Mouse (Mus musculus) forebrain, embryonic 14.5 days (tissue): Measurements from ENCODE around the gene Pnpla1. TPM values are rescaled to one million over a fixed set of nuclear protein-coding genes. Genes with fewer than 3 reads are reported as not detected.

Source experiments
- ATAC-seq: fragments of 200-750 bp; cut with Nextera tagmentation; 2 replicates; pipeline ENCODE4 v1.8.0; 2017; ENCODE audit warnings: mild to moderate bottlenecking, moderate library complexity
- DNase-seq: peaks from one replicate; pipeline ENCODE4 v3.0.0-alpha.2; 2015; ENCODE audit warnings: low spot score
- H3K27ac ChIP-seq: fragments of 300-500 bp; sonication (generic); 2 replicates; pipeline ENCODE4 v1.5.1; 2014; ENCODE audit warnings: low read depth, mild to moderate bottlenecking, control low read depth, low read length, moderate library complexity
- H3K27me3 ChIP-seq: fragments of 300-500 bp; sonication (generic); replicated peaks from 2 replicates; pipeline ENCODE4 v1.6.1; 2014; ENCODE audit warnings: low read length, control low read depth, mixed read lengths; ENCODE audit not compliant: control insufficient read depth, insufficient read depth
- H3K36me3 ChIP-seq: fragments of 300-500 bp; sonication (generic); 2 replicates; pipeline ENCODE4 v1.6.1; 2014; ENCODE audit warnings: low read length, control low read depth; ENCODE audit not compliant: control insufficient read depth, insufficient read depth
- H3K4me1 ChIP-seq: fragments of 300-500 bp; sonication (generic); 2 replicates; pipeline ENCODE4 v1.6.1; 2014; ENCODE audit warnings: antibody characterized with exemption, low read length, control low read depth; ENCODE audit not compliant: control insufficient read depth, insufficient read depth
- H3K4me2 ChIP-seq: fragments of 300-500 bp; sonication (generic); 2 replicates; pipeline ENCODE4 v1.6.1; 2014; ENCODE audit warnings: mild to moderate bottlenecking, control low read depth, low read length
- H3K4me3 ChIP-seq: fragments of 300-500 bp; sonication (generic); 2 replicates; pipeline ENCODE4 v1.5.1; 2014; ENCODE audit warnings: low read depth, low read length, control low read depth
- H3K9ac ChIP-seq: fragments of 300-500 bp; sonication (generic); 2 replicates; pipeline ENCODE4 v1.6.1; 2014; ENCODE audit warnings: mild to moderate bottlenecking, low read length, control low read depth, moderate library complexity
- H3K9me3 ChIP-seq: fragments of 300-500 bp; sonication (generic); replicated peaks from 2 replicates; pipeline ENCODE4 v1.6.1; 2016; ENCODE audit warnings: low read length, control low read depth, mixed read lengths; ENCODE audit not compliant: control insufficient read depth
- WGBS: fragments of 180-500 bp; shearing (Covaris S2); extraction: QIAGEN DNeasy Blood & Tissue Kit; methylation state at CpG from one replicate; pipeline ENCODE4 v1.1.7; 2014; 5-methylcytosine and 5-hydroxymethylcytosine counted together
- polyA plus RNA-seq: library from polyadenylated mRNA; unstranded; fragments of >200 nt; fragmentation: Nextera tagmentation; extraction: Ambion mirVana; gene quantifications from 2 replicates; pipeline ENCODE4 v1.2.1, GENCODE M21; 2014

Pnpla1 gene
- polyA plus RNA-seq, 1 experiment from 2014 or later = not detected

- Histone ChIP-seq H3K27me3 (no peaks in the 10 kb centered on the region), H3K9ac (no peak overlapping the region), H3K4me2 (no peak overlapping the region), H3K27ac (no peak overlapping the region), H3K4me1 (no peaks in the 10 kb centered on the region), H3K36me3 (peaks cover 95% of the 10 kb centered on the region), H3K4me3 (no peak overlapping the region), H3K9me3 (no peaks in the 10 kb centered on the region)
- 70% methylated on average over 2 of the region's 2 CpGs for WGBS
- ATAC-seq (no peak), DNase-seq (no peak)
Observed at GRCm38 (mm10) chr17:28820189-28820588, 38.0 kb upstream of the Pnpla1 start.

GRCm38 (mm10) chr17:28823004-28823745, 35.0 kb upstream of the Pnpla1 start:
- H3K27me3 ChIP-seq = no peaks in the 10 kb centered on the region
- no peak for ATAC-seq
- no peaks in the 10 kb centered on the region for H3K4me1 ChIP-seq
- H3K4me2 ChIP-seq = no peak overlapping the region
- H3K4me3 ChIP-seq = no peak overlapping the region
- H3K36me3 ChIP-seq = peaks cover 96% of the 10 kb centered on the region
- no peaks in the 10 kb centered on the region for H3K9me3 ChIP-seq
- no peak overlapping the region for H3K27ac ChIP-seq
- H3K9ac ChIP-seq = no peak overlapping the region
- 90% methylated on average over 13 of the region's 13 CpGs for WGBS
- DNase-seq = no peak

GRCm38 (mm10) chr17:28823749-28824148, 34.5 kb upstream of the Pnpla1 start:
- WGBS = 91% methylated on average over 11 of the region's 11 CpGs
- H3K36me3 ChIP-seq = peaks cover 96% of the 10 kb centered on the region
- H3K27ac ChIP-seq = no peak overlapping the region
- no peaks in the 10 kb centered on the region for H3K4me1 ChIP-seq
- no peak overlapping the region for H3K4me3 ChIP-seq
- no peak for DNase-seq
- H3K9me3 ChIP-seq = no peaks in the 10 kb centered on the region
- H3K9ac ChIP-seq = no peak overlapping the region
- H3K4me2 ChIP-seq = no peak overlapping the region
- ATAC-seq = no peak
- H3K27me3 ChIP-seq = no peaks in the 10 kb centered on the region

- 89% methylated on average over 6 of the region's 6 CpGs for WGBS
Observed at GRCm38 (mm10) chr17:28824896-28825295, 33.3 kb upstream of the Pnpla1 start.

GRCm38 (mm10) chr17:28825359-28826041, 32.7 kb upstream of the Pnpla1 start:
- 88% methylated on average over 6 of the region's 6 CpGs for WGBS
- DNase-seq = no peak
- H3K4me2 ChIP-seq = no peak overlapping the region
- no peak overlapping the region for H3K27ac ChIP-seq
- peaks cover 97% of the 10 kb centered on the region for H3K36me3 ChIP-seq
- no peaks in the 10 kb centered on the region for H3K4me1 ChIP-seq
- no peak overlapping the region for H3K9ac ChIP-seq
- H3K27me3 ChIP-seq = no peaks in the 10 kb centered on the region
- ATAC-seq = no peak
- H3K9me3 ChIP-seq = no peaks in the 10 kb centered on the region
- H3K4me3 ChIP-seq = no peak overlapping the region

More at GRCm38 (mm10) chr17:28824896-28825295, 33.3 kb upstream of the Pnpla1 start:
- H3K27ac ChIP-seq = no peak overlapping the region
- H3K36me3 ChIP-seq = peaks cover 97% of the 10 kb centered on the region
- H3K4me2 ChIP-seq = no peak overlapping the region
- no peak overlapping the region for H3K9ac ChIP-seq
- no peak overlapping the region for H3K4me3 ChIP-seq
- H3K9me3 ChIP-seq = no peaks in the 10 kb centered on the region
- H3K4me1 ChIP-seq = no peaks in the 10 kb centered on the region
- ATAC-seq (no peak), DNase-seq (no peak)
- H3K27me3 ChIP-seq = no peaks in the 10 kb centered on the region

- H3K4me2 ChIP-seq = no peak overlapping the region
- H3K36me3 ChIP-seq = peaks cover 98% of the 10 kb centered on the region
- 92% methylated on average over 8 of the region's 8 CpGs for WGBS
- H3K9ac ChIP-seq = no peak overlapping the region
- no peaks in the 10 kb centered on the region for H3K4me1 ChIP-seq
- no peaks in the 10 kb centered on the region for H3K9me3 ChIP-seq
- H3K27ac ChIP-seq = no peak overlapping the region
- ATAC-seq (no peak), DNase-seq (no peak)
- H3K27me3 ChIP-seq = no peaks in the 10 kb centered on the region
- H3K4me3 ChIP-seq = no peak overlapping the region
Observed at GRCm38 (mm10) chr17:28827665-28828231, 30.5 kb upstream of the Pnpla1 start.

GRCm38 (mm10) chr17:28829120-28829519, 29.1 kb upstream of the Pnpla1 start:
- H3K27ac ChIP-seq = no peak overlapping the region
- no peak overlapping the region for H3K4me3 ChIP-seq
- ATAC-seq (no peak), DNase-seq (no peak)
- no peaks in the 10 kb centered on the region for H3K27me3 ChIP-seq
- peaks cover 95% of the 10 kb centered on the region for H3K36me3 ChIP-seq
- 90% methylated on average over 14 of the region's 14 CpGs for WGBS
- H3K4me2 ChIP-seq = no peak overlapping the region
- H3K9me3 ChIP-seq = no peaks in the 10 kb centered on the region
- no peaks in the 10 kb centered on the region for H3K4me1 ChIP-seq
- no peak overlapping the region for H3K9ac ChIP-seq

GRCm38 (mm10) chr17:28831065-28831464, 27.1 kb upstream of the Pnpla1 start:
- H3K36me3 ChIP-seq = peaks cover 90% of the 10 kb centered on the region
- H3K27me3 ChIP-seq = no peaks in the 10 kb centered on the region
- 67% methylated on average over 8 of the region's 8 CpGs for WGBS
- H3K4me2 ChIP-seq = no peak overlapping the region
- H3K4me3 ChIP-seq = no peak overlapping the region
- H3K27ac ChIP-seq = no peak overlapping the region; the same call in 1 of the 2 replicates
- ATAC-seq (no peak), DNase-seq (no peak)
- no peaks in the 10 kb centered on the region for H3K4me1 ChIP-seq
- H3K9ac ChIP-seq = no peak overlapping the region
- H3K9me3 ChIP-seq = no peaks in the 10 kb centered on the region

- no peak for DNase-seq
- WGBS = 87% methylated on average over 9 of the region's 9 CpGs
Observed at GRCm38 (mm10) chr17:28832040-28832439, 26.2 kb upstream of the Pnpla1 start.

More at GRCm38 (mm10) chr17:28832040-28832439, 26.2 kb upstream of the Pnpla1 start:
- H3K9ac ChIP-seq = no peak overlapping the region
- no peak overlapping the region for H3K27ac ChIP-seq
- no peak overlapping the region for H3K4me3 ChIP-seq
- ATAC-seq = no peak
- H3K36me3 ChIP-seq = peaks cover 90% of the 10 kb centered on the region
- no peaks in the 10 kb centered on the region for H3K4me1 ChIP-seq
- H3K9me3 ChIP-seq = no peaks in the 10 kb centered on the region
- H3K4me2 ChIP-seq = no peak overlapping the region
- H3K27me3 ChIP-seq = no peaks in the 10 kb centered on the region
